Mouse (Mus musculus) embryonic fibroblast, embryonic 13.5 days (primary cell): ENCODE measurements around the gene Anks1b.

Source experiments
- CTCF ChIP-seq: IDR thresholded peaks from 2 replicates; pipeline ENCODE4 v1.5.1; 2011; ENCODE audit warnings: mild to moderate bottlenecking, control low read depth, low read length, moderate library complexity, borderline replicate concordance; ENCODE audit not compliant: insufficient read depth
- POLR2A ChIP-seq: IDR thresholded peaks from 2 replicates; pipeline ENCODE4 v1.6.1; 2011; ENCODE audit warnings: low read depth, mild to moderate bottlenecking, control low read depth, low read length, moderate library complexity

- no peak for TF ChIP-seq CTCF
- no peak for TF ChIP-seq POLR2A
These were observed 5.1 kb upstream of the Anks1b start for GRCm38 (mm10) chr10:89868211-89868610.
